27 mouse cellular contexts compared by ENCODE assay signal in the genomic region with DNA sequence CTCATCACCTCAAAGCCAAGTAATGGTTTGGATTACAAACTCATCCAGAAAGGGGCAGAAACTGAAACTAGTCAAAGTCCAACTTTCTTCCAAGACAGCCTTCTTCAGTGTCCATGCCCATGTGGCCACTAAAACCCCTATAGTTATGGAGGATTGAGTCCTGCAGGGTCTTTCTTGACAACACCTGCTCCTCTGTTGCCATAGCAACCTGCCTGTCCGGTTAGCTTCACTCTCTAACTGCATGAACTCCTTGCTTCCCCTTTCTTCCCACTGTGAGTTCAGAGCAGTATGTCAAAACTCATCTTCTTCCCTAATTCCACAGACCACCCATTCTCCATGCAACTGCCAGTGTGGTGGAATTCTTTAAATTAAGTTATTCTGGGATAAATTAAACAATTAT. TPM values are rescaled to one million over a fixed set of nuclear protein-coding genes. Genes with fewer than 3 reads are reported as not detected.
DNase-seq lines count a peak whose midpoint lies in the region; ATAC-seq and TF ChIP-seq lines count a peak whose summit lies in the region.
"Had no signal": no experiment of that assay in that cellular context is flagged by ENCODE, and none has a peak within 500 bp of the region (broad histone marks: within the 10 kb centered on the region; RNA-seq: fewer than 3 reads in every experiment).

No protein-coding gene starts in this region.

- no peaks in the 10 kb centered on the region for H3K36me3 ChIP-seq in hindbrain, postnatal 0 days (ENCODE audit: insufficient read depth, low read length)
- H3K36me3 ChIP-seq in hindbrain, embryonic 10.5 days, result no peaks in the 10 kb centered on the region
- H3K36me3 ChIP-seq in CH12.LX (replicated peaks in 1 of 2; ENCODE audit: control insufficient read depth in 1 of 2, insufficient read depth in 1 of 2, low read length in 1 of 2), result no peaks in the 10 kb centered on the region
- H3K36me3 ChIP-seq: embryonic facial prominence, embryonic 13.5 days; G1E; heart, embryonic 15.5 days; limb, embryonic 13.5 days; lung, embryonic 15.5 days; neural tube, embryonic 13.5 days had no signal

- no peaks in the 10 kb centered on the region for H3K79me2 ChIP-seq in CH12.LX (replicated peaks; ENCODE audit: control insufficient read depth, extremely low read depth, insufficient read depth, poor library complexity, severe bottlenecking)

- no peak overlapping the region for H3K9ac ChIP-seq in hindbrain, postnatal 0 days (replicated peaks; ENCODE audit: low read length)
- no peak overlapping the region for H3K9ac ChIP-seq in CH12.LX (ENCODE audit: insufficient read depth, low read depth)
- H3K9ac ChIP-seq: embryonic facial prominence, embryonic 13.5 days; heart, embryonic 15.5 days; limb, embryonic 13.5 days; liver, embryonic 14.5 days; lung, embryonic 15.5 days; neural tube, embryonic 13.5 days had no signal

- H3K4me2 ChIP-seq in hindbrain, postnatal 0 days (ENCODE audit: low read depth, low read length), result no peak overlapping the region
- H3K4me2 ChIP-seq in CH12.LX (ENCODE audit: insufficient read depth, low read depth, poor library complexity, severe bottlenecking), result no peak overlapping the region; the same call in 1 of the 2 replicates
- H3K4me2 ChIP-seq: embryonic facial prominence, embryonic 13.5 days; heart, embryonic 15.5 days; limb, embryonic 13.5 days; lung, embryonic 15.5 days; neural tube, embryonic 13.5 days had no signal

- peaks cover 2% of the 10 kb centered on the region; the same call in 1 of the 2 replicates for H3K4me1 ChIP-seq in hindbrain, postnatal 0 days (ENCODE audit: insufficient read depth, low read length)
- peaks cover 31% of the 10 kb centered on the region for H3K4me1 ChIP-seq in hindbrain, embryonic 10.5 days (replicated peaks)
- H3K4me1 ChIP-seq in CH12.LX (ENCODE audit: control insufficient read depth in 1 of 2, insufficient read depth in 2 of 2), result peaks cover 12 to 60% of the 10 kb centered on the region in 2 experiments

- no peaks in the 10 kb centered on the region for H3K27me3 ChIP-seq in hindbrain, postnatal 0 days (ENCODE audit: insufficient read depth, low read length)
- H3K27me3 ChIP-seq in hindbrain, embryonic 10.5 days (ENCODE audit: insufficient read depth, poor library complexity, severe bottlenecking), result peaks cover 24% of the 10 kb centered on the region
- H3K27me3 ChIP-seq in CH12.LX (replicated peaks), result no peaks in the 10 kb centered on the region
- H3K27me3 ChIP-seq: heart, embryonic 15.5 days; lung, embryonic 15.5 days; neural tube, embryonic 13.5 days had no signal

- peak; percentile 30 for DNase-seq in hindbrain, postnatal 0 days (ENCODE audit: low spot score)
- DNase-seq in hindbrain, embryonic 10.5 days (ENCODE audit: low spot score), result no peak
- DNase-seq in CH12.LX (ENCODE audit: extremely low read depth), result peak; percentile 52
- peak; percentile 33 for DNase-seq in embryo, embryonic 11 days
- DNase-seq in retina, postnatal 1 day, result peak; percentile 27
- no peak for DNase-seq in left cerebral cortex, postnatal 4 days
- DNase-seq: adrenal gland, postnatal 10 days; cerebellum, adult 8-10 months; gastrocnemius, adult 2 months; kidney, postnatal 25 days; lung, postnatal 36 days; thymus, adult 2 months; thymus, postnatal 4 days had no signal

- in situ Hi-C loops in CH12.LX (cut with MboI; ENCODE audit: low pct_ligation_motif_present, low pct_unique_long_range_greater_than_20kb, low sequenced_read_pairs), result loop anchor here (10.0 to 25.0 kb wide), 3 partner anchors 319 to 917 kb away; no protein-coding TSS in a partner anchor

- WGBS in hindbrain, postnatal 0 days, result 10% methylated on average over 1 of the region's 1 CpGs
- 15% methylated on average over 1 of the region's 1 CpGs for WGBS in hindbrain, embryonic 10.5 days

- no peak for ATAC-seq in hindbrain, postnatal 0 days
- no peak for ATAC-seq in erythroid progenitor cell, adult 5-6 weeks (replicated peaks; ENCODE audit: low FRiP score, poor library complexity, severe bottlenecking)
- ATAC-seq: forebrain, embryonic 14.5 days; hindbrain, embryonic 16.5 days; intestine, embryonic 16.5 days had no signal

- intact Hi-C loops in left cerebral cortex, postnatal 4 days (cut with DNase I), result loop anchor here (10.0 kb wide), 2 partner anchors 439 to 579 kb away; no protein-coding TSS in a partner anchor

- TF ChIP-seq RAD21 in CH12.LX (IDR thresholded peaks at IDR 0.05; ENCODE audit: low read depth, low read length), result no peak

- no peak overlapping the region for H3K4me3 ChIP-seq in hindbrain, postnatal 0 days (ENCODE audit: low read length)
- H3K4me3 ChIP-seq in hindbrain, embryonic 10.5 days, result no peak overlapping the region
- no peak overlapping the region for H3K4me3 ChIP-seq in CH12.LX (replicated peaks in 1 of 3; ENCODE audit: low read depth in 2 of 3, low read length in 2 of 3, poor library complexity in 1 of 3)
- H3K4me3 ChIP-seq: embryonic facial prominence, embryonic 13.5 days; erythroblast, embryonic 14.5 days; gastrocnemius, adult 2 months; heart, embryonic 15.5 days; limb, embryonic 13.5 days; lung, embryonic 15.5 days; myocyte; neural tube, embryonic 13.5 days had no signal

- dilution Hi-C loops in CH12.LX (cut with MboI; ENCODE audit: extremely low pct_ligation_motif_present, extremely low pct_unique_long_range_greater_than_20kb, low sequenced_read_pairs), result no loop called here

- no peak for TF ChIP-seq CTCF in hindbrain, postnatal 0 days (IDR thresholded peaks at IDR 0.05; ENCODE audit: low read depth)
- TF ChIP-seq CTCF in CH12.LX (conservative IDR thresholded peaks at IDR 0.05 in 1 of 2, IDR thresholded peaks at IDR 0.05 in 1 of 2; ENCODE audit: low read depth in 2 of 2, low read length in 2 of 2), result no peak

- no peak for TF ChIP-seq POLR2A in CH12.LX (IDR thresholded peaks at IDR 0.05; ENCODE audit: low read depth, low read length)

- no peaks in the 10 kb centered on the region for H3K9me3 ChIP-seq in hindbrain, postnatal 0 days (ENCODE audit: low read length)
- H3K9me3 ChIP-seq in hindbrain, embryonic 10.5 days, result no peaks in the 10 kb centered on the region
- H3K9me3 ChIP-seq in CH12.LX (replicated peaks; ENCODE audit: low read length), result no peaks in the 10 kb centered on the region
- H3K9me3 ChIP-seq: embryonic facial prominence, embryonic 13.5 days; G1E; heart, embryonic 15.5 days; limb, embryonic 13.5 days; lung, embryonic 15.5 days; neural tube, embryonic 13.5 days had no signal

- no peak for TF ChIP-seq EP300 in CH12.LX (IDR thresholded peaks at IDR 0.05; ENCODE audit: low read length)

- H3K27ac ChIP-seq in hindbrain, postnatal 0 days, result no peak overlapping the region
- H3K27ac ChIP-seq in hindbrain, embryonic 10.5 days, result no peak overlapping the region
- no peak overlapping the region for H3K27ac ChIP-seq in CH12.LX (ENCODE audit: insufficient read depth, low read depth)
- H3K27ac ChIP-seq: embryonic facial prominence, embryonic 13.5 days; gastrocnemius, adult 2 months; heart, embryonic 15.5 days; limb, embryonic 13.5 days; liver, embryonic 14.5 days; lung, embryonic 15.5 days; neural tube, embryonic 13.5 days; stomach, postnatal 0 days had no signal

TF ChIP-seq in CH12.LX, 34 proteins besides CTCF, POLR2A, EP300 and RAD21:
- TF ChIP-seq NELFE (IDR thresholded peaks at IDR 0.05; ENCODE audit: low read depth, low read length) (no peak), MXI1 (IDR thresholded peaks at IDR 0.05; ENCODE audit: low read depth, low read length) (0 out of 2 replicates have a peak, but pooled peaks have one; percentile 37), ELF1 (IDR thresholded peaks at IDR 0.05; ENCODE audit: low read depth, low read length) (no peak), USF1 (IDR thresholded peaks at IDR 0.05; ENCODE audit: low read depth, low read length) (no peak), PAX5 (IDR thresholded peaks at IDR 0.05; ENCODE audit: low read length) (no peak), ZC3H11A (IDR thresholded peaks at IDR 0.05; ENCODE audit: low read depth, low read length) (no peak)

RNA-seq across cellular contexts. Expression of gene Nrp1, which starts 4.4 kb away (rescaled TPM):
- 50.4 and 51.0 TPM in 2 replicates for total RNA-seq in hindbrain, postnatal 0 days (2014; rRNA removed)
- polyA plus RNA-seq in hindbrain, postnatal 0 days (2015; fragmentation: Nextera tagmentation; extraction: Ambion mirVana), result 43.6 and 44.3 TPM in 2 replicates
- polyA plus RNA-seq in hindbrain, embryonic 10.5 days (2016; fragmentation: Nextera tagmentation; extraction: Ambion mirVana), result 34.8 and 39.2 TPM in 2 replicates
- total RNA-seq in CH12.LX (2012; rRNA removed) (11.9 and 13.1 TPM in 2 replicates), CH12.LX (2014; rRNA removed) (14.7 and 16.7 TPM in 2 replicates)
- 6.9 and 7.3 TPM in 2 replicates for polyA plus RNA-seq in CH12.LX (2012; ENCODE audit: insufficient read length, low read depth)
- 1.4 and 3.4 TPM in 2 replicates for total RNA-seq in erythroid progenitor cell, adult 5-6 weeks (2015; ENCODE audit: low replicate concordance)
- 2.0 and 4.4 TPM in 2 replicates for total RNA-seq in erythroid progenitor cell, adult 5-6 weeks (2017; ENCODE audit: low replicate concordance)
- total RNA-seq in left cerebral cortex, postnatal 4 days (2021), result 10 to 100 TPM; 53.6 to 63.6 TPM
- polyA plus RNA-seq: G1E had no signal

Comparison
In these comparisons a context has a peak if more than half of its experiments do, and no peak if none do; other contexts are left out.
1. DNase-seq: peak in hindbrain, postnatal 0 days (single experiment), CH12.LX (single experiment), embryo, embryonic 11 days (single experiment) and retina, postnatal 1 day (single experiment); none in hindbrain, embryonic 10.5 days (single experiment) and left cerebral cortex, postnatal 4 days (single experiment).